Mouse (Mus musculus) layer of hippocampus, postnatal 25 days (tissue): Measurements from ENCODE around the gene Rgl1. TPM values are rescaled to one million over a fixed set of nuclear protein-coding genes. Genes with fewer than 3 reads are reported as not detected.

Experiments
- DNase-seq, 2 experiments: peaks; one replicate each; pipeline ENCODE4 v3.0.0; 2022; ENCODE audit warnings: mixed read lengths in 2 of 2, low spot score in 1 of 2; ENCODE audit errors: extremely low spot score in 1 of 2
- total RNA-seq, 2 experiments: library from RNA; stranded (reverse); gene quantifications; 2 replicates each; pipeline ENCODE4 v1.2.3; 2021

Gene Rgl1
- total RNA-seq, 2 experiments from 2014 or later = 109 to 111 TPM

GRCm38 (mm10) chr1:152593382-152593781, 172.8 kb downstream of the Rgl1 start:
- no peak for DNase-seq

GRCm38 (mm10) chr1:152592609-152593008, 173.5 kb downstream of the Rgl1 start:
- DNase-seq = no peak

GRCm38 (mm10) chr1:152591746-152592498, 174.2 kb downstream of the Rgl1 start:
- DNase-seq = no peak

GRCm38 (mm10) chr1:152590321-152590720, 175.8 kb downstream of the Rgl1 start:
- no peak for DNase-seq

GRCm38 (mm10) chr1:152589331-152589935, 176.7 kb downstream of the Rgl1 start:
- DNase-seq = peak in 1 of 2 experiments; percentile 47

GRCm38 (mm10) chr1:152587431-152587830, 178.7 kb downstream of the Rgl1 start:
- no peak for DNase-seq

GRCm38 (mm10) chr1:152585385-152585984, 180.7 kb downstream of the Rgl1 start:
- DNase-seq = no peak

GRCm38 (mm10) chr1:152584933-152585332, 181.2 kb downstream of the Rgl1 start:
- DNase-seq = no peak

- no peak for DNase-seq
These were observed 184.8 kb downstream of the Rgl1 start for GRCm38 (mm10) chr1:152581127-152581905.

- DNase-seq = no peak
These were observed 187.2 kb downstream of the Rgl1 start for GRCm38 (mm10) chr1:152578944-152579343.

GRCm38 (mm10) chr1:152578108-152578721, 187.9 kb downstream of the Rgl1 start:
- DNase-seq = no peak

- DNase-seq = no peak
These were observed 189.5 kb downstream of the Rgl1 start for GRCm38 (mm10) chr1:152576614-152577144.

- DNase-seq = no peak
These were observed 191.1 kb downstream of the Rgl1 start for GRCm38 (mm10) chr1:152575096-152575495.

- no peak for DNase-seq
These were observed 192.6 kb downstream of the Rgl1 start for GRCm38 (mm10) chr1:152573470-152574059.

- DNase-seq = no peak
These were observed 193.2 kb downstream of the Rgl1 start for GRCm38 (mm10) chr1:152572755-152573469.

GRCm38 (mm10) chr1:152571340-152571739, 194.8 kb downstream of the Rgl1 start:
- DNase-seq = no peak

- DNase-seq = no peak
These were observed 195.5 kb downstream of the Rgl1 start for GRCm38 (mm10) chr1:152570681-152571080.

GRCm38 (mm10) chr1:152563282-152563681, 202.9 kb downstream of the Rgl1 start:
- no peak for DNase-seq

- DNase-seq = no peak
These were observed 203.3 kb downstream of the Rgl1 start for GRCm38 (mm10) chr1:152562877-152563276.
